Mouse (Mus musculus): ENCODE results near the gene Tmem150b.
A peak's percentile ranks its signal among the peaks of the same experiment; 100 is the strongest.

DNA sequence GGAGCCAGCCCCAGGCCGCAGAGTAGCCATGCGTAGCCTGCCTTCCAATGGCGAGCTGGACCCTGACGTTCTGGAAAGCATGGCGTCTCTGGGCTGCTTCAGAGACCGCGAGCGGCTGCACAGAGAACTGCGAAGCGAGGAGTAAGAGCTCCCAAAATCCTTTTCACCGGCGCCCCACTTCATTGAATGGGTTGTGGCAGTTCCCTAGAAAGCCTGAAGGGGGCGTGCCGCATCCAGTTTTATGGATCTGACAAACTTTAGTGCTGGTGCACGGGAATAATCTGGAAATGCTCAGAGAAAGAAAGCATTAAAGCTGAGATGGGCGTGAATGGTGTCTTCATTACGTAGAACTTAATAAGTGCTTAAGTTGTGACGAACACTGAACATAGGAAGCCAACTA, 20.0 kb downstream of the Tmem150b start:
- no peak for TF ChIP-seq USF2 (IDR thresholded peaks at IDR 0.05; ENCODE audit: borderline replicate concordance in 1 of 2, insufficient read depth in 1 of 2, low read depth in 1 of 2, low read length in 2 of 2)
- peak; percentile 32; the same call in 1 of the 2 replicates for TF ChIP-seq SIN3A (IDR thresholded peaks at IDR 0.05; ENCODE audit: low read length)
- no peak for TF ChIP-seq POLR2A (IDR thresholded peaks at IDR 0.05; ENCODE audit: control insufficient read depth in 1 of 2, insufficient read depth in 1 of 2, low read depth in 1 of 2, low read length in 2 of 2, poor library complexity in 1 of 2)

Data from MEL (cell line).